Mouse (Mus musculus): ENCODE measurements at regions not wholly inside any gene's neighbourhood (a gene's known extent, or its start where the extent isn't known, plus 50 kb on each side); places are given as distances from the start of the nearest gene placed in this dataset.

- Histone ChIP-seq H3K36me3 (no peaks in the 10 kb centered on the region), H3K4me1 (no peaks in the 10 kb centered on the region), H3K9ac (no peak overlapping the region), H3K4me3 (replicated peaks) (no peak overlapping the region), H3K27me3 (replicated peaks) (no peaks in the 10 kb centered on the region), H3K27ac (no peak overlapping the region), H3K4me2 (no peak overlapping the region), H3K9me3 (no peaks in the 10 kb centered on the region)
- ATAC-seq (ENCODE audit: insufficient read depth, low FRiP score, low read depth), result no peak
These were observed 283.5 kb upstream of the Rarb start for GRCm38 (mm10) chr14:17102486-17102885.

GRCm38 (mm10) chr14:17090573-17090937 is 271.6 kb upstream of the Rarb start:
- 41% methylated on average over 4 of the region's 4 CpGs for WGBS
- H3K27ac ChIP-seq, result no peak overlapping the region
- no peak overlapping the region for H3K4me3 ChIP-seq (replicated peaks)
- H3K4me1 ChIP-seq, result 0 out of 2 replicates have a peak, but pooled peaks cover 7% of the 10 kb centered on the region
- H3K9ac ChIP-seq, result no peak overlapping the region
- H3K27me3 ChIP-seq (replicated peaks), result no peaks in the 10 kb centered on the region
- H3K36me3 ChIP-seq, result no peaks in the 10 kb centered on the region
- ATAC-seq (ENCODE audit: insufficient read depth, low FRiP score, low read depth), result no peak
- no peaks in the 10 kb centered on the region for H3K9me3 ChIP-seq
- no peak overlapping the region for H3K4me2 ChIP-seq

- Histone ChIP-seq H3K36me3 (no peaks in the 10 kb centered on the region), H3K4me3 (replicated peaks) (no peak overlapping the region), H3K27me3 (replicated peaks) (no peaks in the 10 kb centered on the region), H3K4me2 (no peak overlapping the region), H3K9ac (no peak overlapping the region), H3K9me3 (no peaks in the 10 kb centered on the region), H3K4me1 (0 out of 2 replicates have a peak, but pooled peaks cover 7% of the 10 kb centered on the region), H3K27ac (no peak overlapping the region)
- ATAC-seq (ENCODE audit: insufficient read depth, low FRiP score, low read depth), result no peak
- WGBS, result 38% methylated on average over 3 of the region's 3 CpGs
These were observed 270.9 kb upstream of the Rarb start for GRCm38 (mm10) chr14:17089640-17090572.

DNA sequence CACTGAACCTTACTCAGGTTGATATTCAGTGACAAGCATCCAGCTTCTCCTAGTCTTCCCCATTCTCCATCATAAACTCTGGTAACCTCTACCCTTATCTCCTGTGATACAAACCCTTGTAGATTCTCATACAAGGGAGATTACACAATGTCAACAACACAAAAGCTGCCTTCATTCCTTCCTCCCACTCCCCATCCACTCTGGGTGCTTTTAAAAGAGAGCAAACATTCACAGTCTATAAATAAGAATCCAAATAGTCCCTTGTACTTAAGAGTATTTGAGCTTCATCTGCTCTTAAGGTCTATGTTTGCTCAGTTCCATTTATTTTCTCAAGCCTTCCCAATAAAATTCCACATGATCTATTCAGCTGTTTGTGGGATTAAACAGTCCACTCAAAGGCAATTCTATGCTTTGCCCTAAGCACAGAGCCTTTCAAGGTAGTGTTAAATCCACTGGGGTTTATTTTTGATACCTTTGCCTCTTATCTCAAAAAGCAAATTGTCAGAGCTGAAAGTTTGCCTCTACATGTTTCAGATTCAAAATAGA is 270.2 kb upstream of the Rarb start:
- Histone ChIP-seq H3K9me3 (no peaks in the 10 kb centered on the region), H3K9ac (no peak overlapping the region), H3K36me3 (no peaks in the 10 kb centered on the region), H3K27ac (no peak overlapping the region), H3K4me3 (replicated peaks) (no peak overlapping the region), H3K27me3 (replicated peaks) (no peaks in the 10 kb centered on the region), H3K4me1 (0 out of 2 replicates have a peak, but pooled peaks cover 7% of the 10 kb centered on the region), H3K4me2 (no peak overlapping the region)
- ATAC-seq (ENCODE audit: insufficient read depth, low FRiP score, low read depth), result peak; percentile 88

DNA sequence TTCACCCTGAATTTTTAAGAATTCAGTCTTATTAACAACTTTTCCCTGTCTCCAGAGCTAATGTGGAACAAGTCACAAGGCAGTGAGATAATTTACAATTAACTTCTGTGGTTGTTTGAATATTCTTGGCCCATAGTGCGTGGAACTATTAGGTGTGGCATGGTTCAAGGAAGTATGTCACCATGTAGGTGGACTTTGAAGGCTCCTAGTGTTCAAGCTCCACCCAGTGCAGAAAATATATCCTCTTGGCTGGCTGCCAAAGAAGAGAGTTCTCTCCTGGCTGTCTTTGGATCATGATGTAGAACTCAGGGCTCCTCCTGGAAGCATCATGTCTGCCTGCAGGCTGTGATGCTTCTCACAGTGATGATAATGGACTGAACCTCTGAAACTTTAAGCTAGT is 268.9 kb upstream of the Rarb start:
- no peaks in the 10 kb centered on the region for H3K36me3 ChIP-seq
- WGBS, result 69% methylated on average over 1 of the region's 1 CpGs
- no peak overlapping the region for H3K4me2 ChIP-seq
- H3K27ac ChIP-seq, result no peak overlapping the region
- no peak overlapping the region for H3K4me3 ChIP-seq (replicated peaks)
- H3K27me3 ChIP-seq (replicated peaks), result no peaks in the 10 kb centered on the region
- no peaks in the 10 kb centered on the region for H3K9me3 ChIP-seq
- ATAC-seq (ENCODE audit: insufficient read depth, low FRiP score, low read depth), result no peak
- H3K9ac ChIP-seq, result no peak overlapping the region
- 0 out of 2 replicates have a peak, but pooled peaks cover 7% of the 10 kb centered on the region for H3K4me1 ChIP-seq

- Histone ChIP-seq H3K36me3 (no peaks in the 10 kb centered on the region), H3K4me2 (no peak overlapping the region), H3K9ac (no peak overlapping the region), H3K27ac (no peak overlapping the region), H3K4me1 (no peaks in the 10 kb centered on the region), H3K4me3 (replicated peaks) (no peak overlapping the region), H3K27me3 (replicated peaks) (no peaks in the 10 kb centered on the region), H3K9me3 (no peaks in the 10 kb centered on the region)
- no peak for ATAC-seq (ENCODE audit: insufficient read depth, low FRiP score, low read depth)
- 53% methylated on average over 2 of the region's 2 CpGs for WGBS
These were observed 265.0 kb upstream of the Rarb start for GRCm38 (mm10) chr14:17083907-17084306.

GRCm38 (mm10) chr14:17081904-17082303 is 262.9 kb upstream of the Rarb start:
- no peak for ATAC-seq (ENCODE audit: insufficient read depth, low FRiP score, low read depth)
- Histone ChIP-seq H3K27me3 (replicated peaks) (no peaks in the 10 kb centered on the region), H3K9me3 (no peaks in the 10 kb centered on the region), H3K27ac (no peak overlapping the region), H3K4me1 (no peaks in the 10 kb centered on the region), H3K4me2 (no peak overlapping the region), H3K36me3 (no peaks in the 10 kb centered on the region), H3K9ac (no peak overlapping the region), H3K4me3 (replicated peaks) (no peak overlapping the region)
- WGBS, result 62% methylated on average over 2 of the region's 2 CpGs

- Histone ChIP-seq H3K9me3 (no peaks in the 10 kb centered on the region), H3K27me3 (replicated peaks) (no peaks in the 10 kb centered on the region), H3K36me3 (no peaks in the 10 kb centered on the region), H3K4me2 (no peak overlapping the region), H3K4me3 (replicated peaks) (no peak overlapping the region), H3K9ac (no peak overlapping the region), H3K27ac (no peak overlapping the region), H3K4me1 (no peaks in the 10 kb centered on the region)
- peak; percentile 53; the same call in 1 of the 2 replicates for ATAC-seq (ENCODE audit: insufficient read depth, low FRiP score, low read depth)
- 53% methylated on average over 2 of the region's 2 CpGs for WGBS
These were observed 260.6 kb upstream of the Rarb start for GRCm38 (mm10) chr14:17079513-17079912.

DNA sequence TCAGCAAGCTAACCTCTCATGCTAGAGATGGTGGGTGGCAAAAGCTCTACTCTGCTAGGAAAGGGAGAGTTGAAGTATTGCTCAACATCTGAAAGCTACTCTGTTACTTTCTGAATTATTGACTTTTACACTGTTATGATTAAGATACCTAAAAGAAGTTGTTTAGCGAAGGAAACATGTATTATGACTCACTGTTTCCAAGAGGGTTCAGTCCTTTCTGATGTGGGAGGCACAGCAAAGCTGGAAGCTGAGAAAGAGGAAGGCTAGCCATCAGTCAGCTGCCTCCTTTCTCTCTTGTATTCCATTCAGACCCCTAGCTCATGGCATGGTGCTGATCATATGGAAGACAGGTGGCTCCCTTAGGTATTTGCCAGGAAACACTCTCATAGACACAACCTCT is 242.4 kb upstream of the Rarb start:
- WGBS, result 48% methylated on average over 1 of the region's 1 CpGs
- no peak overlapping the region for H3K9ac ChIP-seq
- H3K4me1 ChIP-seq, result no peaks in the 10 kb centered on the region
- no peak overlapping the region for H3K4me3 ChIP-seq (replicated peaks)
- H3K9me3 ChIP-seq, result no peaks in the 10 kb centered on the region
- peak overlapping the region; percentile 16; the same call in 1 of the 2 replicates for H3K27ac ChIP-seq
- H3K36me3 ChIP-seq, result no peaks in the 10 kb centered on the region
- no peaks in the 10 kb centered on the region for H3K27me3 ChIP-seq (replicated peaks)
- ATAC-seq (ENCODE audit: insufficient read depth, low FRiP score, low read depth), result no peak; the same call in 1 of the 2 replicates
- no peak overlapping the region for H3K4me2 ChIP-seq

DNA sequence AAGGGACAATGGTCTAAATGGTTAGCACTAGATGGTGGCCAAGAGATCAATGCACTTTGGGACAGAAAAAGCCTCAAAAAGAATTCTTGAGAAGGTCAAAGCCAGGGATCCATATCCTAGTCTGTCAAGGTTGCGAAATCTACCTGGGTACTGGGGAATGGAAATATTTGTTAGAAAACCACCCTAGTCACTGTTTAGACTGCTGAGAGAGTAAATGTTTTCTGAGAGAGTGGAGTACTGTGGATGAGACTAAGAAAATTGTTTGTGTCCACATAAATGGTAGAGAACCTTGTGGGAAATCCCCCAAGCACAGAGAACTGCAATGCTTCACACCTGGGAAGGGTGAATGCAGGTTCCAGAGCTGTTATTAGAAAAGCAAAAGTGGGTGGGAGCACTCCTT is 239.5 kb upstream of the Rarb start:
- Histone ChIP-seq H3K4me1 (no peaks in the 10 kb centered on the region), H3K27me3 (replicated peaks) (no peaks in the 10 kb centered on the region), H3K36me3 (no peaks in the 10 kb centered on the region), H3K9me3 (no peaks in the 10 kb centered on the region), H3K4me2 (no peak overlapping the region), H3K4me3 (replicated peaks) (no peak overlapping the region), H3K27ac (no peak overlapping the region), H3K9ac (no peak overlapping the region)
- ATAC-seq (ENCODE audit: insufficient read depth, low FRiP score, low read depth), result no peak
- 97% methylated on average over 1 of the region's 1 CpGs for WGBS

- H3K9ac ChIP-seq, result no peak overlapping the region
- no peaks in the 10 kb centered on the region for H3K27me3 ChIP-seq (replicated peaks)
- H3K9me3 ChIP-seq, result no peaks in the 10 kb centered on the region
- no peak overlapping the region for H3K27ac ChIP-seq
- H3K4me1 ChIP-seq, result no peaks in the 10 kb centered on the region
- H3K36me3 ChIP-seq, result no peaks in the 10 kb centered on the region
- WGBS, result 82% methylated on average over 3 of the region's 3 CpGs
- no peak overlapping the region for H3K4me3 ChIP-seq (replicated peaks)
- ATAC-seq (ENCODE audit: insufficient read depth, low FRiP score, low read depth), result no peak
- no peak overlapping the region for H3K4me2 ChIP-seq
These were observed 238.4 kb upstream of the Rarb start for GRCm38 (mm10) chr14:17057355-17057754.

DNA sequence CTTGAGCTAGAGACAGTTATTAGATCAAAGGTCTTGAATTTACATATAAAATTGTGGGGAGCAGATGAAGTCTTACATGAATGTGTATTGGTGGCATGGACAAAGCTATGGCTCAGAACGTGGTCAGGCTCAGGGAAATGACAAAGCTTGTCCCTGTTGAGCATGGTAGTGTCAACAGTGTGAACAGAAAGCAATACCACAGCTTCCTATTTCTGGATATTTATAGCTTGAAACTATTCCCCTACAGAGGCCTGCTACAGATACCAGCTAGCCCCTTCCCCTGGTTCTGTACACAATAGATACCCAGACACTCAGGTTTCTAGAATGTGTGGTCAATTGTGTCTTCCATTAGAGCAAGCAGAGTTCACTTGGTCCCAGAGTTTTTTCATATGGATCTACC is 236.8 kb upstream of the Rarb start:
- Histone ChIP-seq H3K9ac (no peak overlapping the region), H3K27ac (no peak overlapping the region), H3K4me2 (no peak overlapping the region), H3K36me3 (no peaks in the 10 kb centered on the region), H3K4me3 (replicated peaks) (no peak overlapping the region), H3K27me3 (replicated peaks) (no peaks in the 10 kb centered on the region), H3K9me3 (no peaks in the 10 kb centered on the region), H3K4me1 (no peaks in the 10 kb centered on the region)
- ATAC-seq (ENCODE audit: insufficient read depth, low FRiP score, low read depth), result no peak
- 65% methylated on average over 1 of the region's 1 CpGs for WGBS

Data from stomach, embryonic 15.5 days (tissue).